Mouse (Mus musculus) MEL (cell line): ENCODE results near the gene Alx3.

ENCODE experiments used
- EP300 ChIP-seq, 2 experiments: IDR thresholded peaks; 2 replicates each; pipeline ENCODE4 v1.6.1; 2011; ENCODE audit warnings: improper control_type of control experiment in 2 of 2, low read length in 2 of 2, low read depth in 1 of 2, mild to moderate bottlenecking in 1 of 2
- GATA1 ChIP-seq: IDR thresholded peaks from 2 replicates; pipeline ENCODE4 v1.6.1; 2011; ENCODE audit warnings: low read depth, low read length, improper control_type of control experiment
- MAFK ChIP-seq: IDR thresholded peaks from 2 replicates; pipeline ENCODE4 v1.6.1; 2011; ENCODE audit warnings: low read depth, mild to moderate bottlenecking, low read length, improper control_type of control experiment, borderline replicate concordance
- POLR2A ChIP-seq, 2 experiments: IDR thresholded peaks; 2 replicates each; pipeline ENCODE4 v1.6.1; 2011 to 2012; ENCODE audit warnings: low read length in 2 of 2, mild to moderate bottlenecking in 2 of 2, control low read depth in 1 of 2, improper control_type of control experiment in 1 of 2, low read depth in 1 of 2, moderate library complexity in 1 of 2; ENCODE audit not compliant: control insufficient read depth in 1 of 2, insufficient read depth in 1 of 2, poor library complexity in 1 of 2
- POLR2AphosphoS2 ChIP-seq: IDR thresholded peaks from 2 replicates; pipeline ENCODE4 v1.6.1; 2011; ENCODE audit warnings: low read length, improper control_type of control experiment

DNA sequence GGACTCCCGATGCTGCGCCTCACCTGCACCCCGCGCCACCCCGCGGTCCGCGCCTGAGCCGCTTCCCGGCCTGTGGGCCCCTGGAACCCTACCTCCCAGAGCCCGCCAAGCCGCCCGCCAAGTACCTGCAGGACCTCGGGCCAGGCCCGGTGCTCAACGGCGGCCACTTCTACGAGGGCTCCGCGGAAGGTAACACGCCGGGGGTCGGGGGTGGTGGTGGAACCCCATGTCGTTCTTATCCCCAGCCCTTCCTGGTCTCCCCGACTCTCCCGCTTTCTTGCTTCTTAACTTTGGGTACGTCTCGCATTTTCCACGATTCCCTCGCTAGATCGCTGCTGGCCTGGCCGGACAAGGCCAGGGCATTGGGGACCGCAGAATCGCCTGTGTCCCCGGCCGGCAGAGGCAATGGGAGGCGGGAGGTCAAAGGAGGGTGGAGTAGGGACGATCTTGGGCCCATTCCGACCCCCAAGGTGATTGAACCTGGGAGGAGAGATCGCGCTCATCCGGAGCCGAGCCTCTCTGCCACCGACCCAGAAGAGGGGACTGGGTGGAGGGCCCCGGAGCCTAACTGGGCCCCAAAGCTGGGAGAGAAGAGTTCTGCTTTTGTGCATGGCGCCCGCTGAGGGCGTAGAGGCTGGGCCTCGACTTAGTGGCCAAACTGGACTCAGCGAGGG is 570 bp downstream of the Alx3 start:
- TF ChIP-seq GATA1, result no peak
- TF ChIP-seq POLR2AphosphoS2, result no peak
- no peak for TF ChIP-seq POLR2A (IDR thresholded peaks at IDR 0.05; ENCODE audit: control insufficient read depth in 1 of 2, insufficient read depth in 1 of 2, low read depth in 1 of 2, low read length in 2 of 2, poor library complexity in 1 of 2)
- no peak for TF ChIP-seq EP300 (IDR thresholded peaks at IDR 0.05; ENCODE audit: low read depth in 1 of 2, low read length in 2 of 2)
- no peak for TF ChIP-seq MAFK
